Mouse (Mus musculus) thymus, adult 2 months (tissue): ENCODE data around the gene Zfp442. TPM values are rescaled to one million over a fixed set of nuclear protein-coding genes. Genes with fewer than 3 reads are reported as not detected.
"Not testable (repeated sequence)": the region's sequence is repeated elsewhere in the genome, so short reads cannot be mapped to it uniquely, and the experiment has no call there.

Source experiments
- DNase-seq: peaks from one replicate; pipeline ENCODE4 v3.0.0; 2021
- H3K27ac ChIP-seq: fragments of 200-500 bp; 2 replicates; pipeline ENCODE4 v1.5.1; 2012; ENCODE audit warnings: low read length, control low read depth; ENCODE audit not compliant: control insufficient read depth, insufficient read depth
- H3K27me3 ChIP-seq: fragments of 200-500 bp; 2 replicates; pipeline ENCODE4 v1.6.1; 2012; ENCODE audit warnings: mild to moderate bottlenecking, low read length, moderate library complexity, mixed read lengths; ENCODE audit not compliant: control insufficient read depth, insufficient read depth
- H3K36me3 ChIP-seq: fragments of 200-500 bp; 2 replicates; pipeline ENCODE4 v1.6.1; 2012; ENCODE audit warnings: mild to moderate bottlenecking, low read length, moderate library complexity; ENCODE audit not compliant: control insufficient read depth, insufficient read depth
- H3K4me1 ChIP-seq: fragments of 200-500 bp; replicated peaks from 2 replicates; pipeline ENCODE4 v1.6.1; 2012; ENCODE audit warnings: low read length; ENCODE audit not compliant: control insufficient read depth, insufficient read depth
- H3K4me3 ChIP-seq: fragments of 200-500 bp; 2 replicates; pipeline ENCODE4 v1.5.1; 2012; ENCODE audit warnings: mild to moderate bottlenecking, low read length, control low read depth, moderate library complexity; ENCODE audit not compliant: control insufficient read depth, insufficient read depth
- POLR2A ChIP-seq: fragments of 200-500 bp; IDR thresholded peaks from 2 replicates; pipeline ENCODE4 v1.6.1; 2012; ENCODE audit warnings: mild to moderate bottlenecking, low read length, control low read depth, moderate library complexity; ENCODE audit not compliant: control insufficient read depth, poor library complexity, insufficient read depth; ENCODE audit errors: extremely low read depth
- WGBS: fragments of 180-500 bp; shearing (Covaris S2); methylation state at CpG from one replicate; pipeline ENCODE4 v1.1.7; 2018; 5-methylcytosine and 5-hydroxymethylcytosine counted together
- polyA plus RNA-seq: library from polyadenylated mRNA; depleted of rRNA; stranded (reverse); fragments of >200 nt; gene quantifications from 2 replicates; pipeline ENCODE4 v1.2.3, GENCODE M21; 2012; rRNA removed

The Zfp442 gene
- polyA plus RNA-seq, 1 experiment: 0.16 TPM

DNA sequence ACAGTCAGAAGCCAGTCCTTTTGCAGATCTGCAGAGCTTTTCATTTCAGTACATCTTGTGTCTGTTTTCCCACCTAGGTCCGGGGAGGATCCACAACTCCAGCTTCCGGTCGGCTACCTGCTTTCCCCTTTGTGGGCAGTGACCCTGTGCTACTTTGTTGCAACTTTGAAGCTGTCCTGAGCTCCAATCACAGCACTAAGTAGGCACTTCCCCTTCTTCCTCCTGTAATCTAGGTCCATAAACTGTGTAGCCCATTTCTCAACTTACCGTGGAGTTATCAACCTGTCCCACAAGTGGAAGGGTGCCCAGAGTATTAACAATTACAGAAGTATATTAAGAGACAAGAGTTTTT is 88.4 kb downstream of the Zfp442 start:
- no peak for DNase-seq
- 12% methylated on average over 4 of the region's 4 CpGs for WGBS
- TF ChIP-seq POLR2A: no peak
- no peak overlapping the region for H3K27ac ChIP-seq
- H3K27me3 ChIP-seq: no peaks in the 10 kb centered on the region
- peak overlapping the region; percentile 96 for H3K4me3 ChIP-seq
- H3K36me3 ChIP-seq: no peaks in the 10 kb centered on the region
- 0 out of 2 replicates have a peak, but pooled peaks cover 2% of the 10 kb centered on the region for H3K4me1 ChIP-seq

- not testable (repeated sequence) for H3K27me3 ChIP-seq, H3K4me1 ChIP-seq, H3K36me3 ChIP-seq, H3K27ac ChIP-seq
- peak; percentile 83 for DNase-seq
- H3K4me3 ChIP-seq: peak within 1 kb of the TSS; percentile 96
- 4% methylated on average over 17 of the region's 17 CpGs for WGBS
Observed at GRCm38 (mm10) chr2:150362113-150362877, 89.0 kb downstream of the Zfp442 start, which contains the start of gene 3300002I08Rik. 3300002I08Rik (minus strand) TSS chr2:150362765.

Other genes with a start within 250 kb of the Zfp442 start
- 0.11 and 0.19 TPM in 2 replicates for gene Zfp937, start 233.4 kb downstream of the Zfp442 start, polyA plus RNA-seq
- 0.27 and 0.31 TPM in 2 replicates for gene Gm21994, start 195.9 kb downstream of the Zfp442 start, polyA plus RNA-seq
- not detected in 2 replicates for gene Gm14124, start 194.0 kb downstream of the Zfp442 start, polyA plus RNA-seq
- gene Gm10130, start 127.8 kb downstream of the Zfp442 start, polyA plus RNA-seq: not detected in 2 replicates
- gene 3300002I08Rik, start 88.7 kb downstream of the Zfp442 start, polyA plus RNA-seq: 0.78 and 1.6 TPM in 2 replicates
- not detected in 2 replicates for gene Zfp345, start 33.6 kb upstream of the Zfp442 start, polyA plus RNA-seq
- gene Cst7, start 118.9 kb upstream of the Zfp442 start, polyA plus RNA-seq: 7.8 and 11.1 TPM in 2 replicates
- 53.0 and 58.6 TPM in 2 replicates for gene Apmap, start 157.1 kb upstream of the Zfp442 start, polyA plus RNA-seq
- 124 and 136 TPM in 2 replicates for gene Acss1, start 217.0 kb upstream of the Zfp442 start, polyA plus RNA-seq
- gene Vsx1, start 237.9 kb upstream of the Zfp442 start, polyA plus RNA-seq: not detected in 2 replicates